Mouse (Mus musculus) testis, adult 2 months (tissue): Measurements from ENCODE around the gene Tmco5b. TPM values are rescaled to one million over a fixed set of nuclear protein-coding genes. Genes with fewer than 3 reads are reported as not detected.

Experiments
- H3K27ac ChIP-seq: fragments of 200-500 bp; 2 replicates; pipeline ENCODE4 v1.5.1; 2012; ENCODE audit warnings: low read depth, low read length; ENCODE audit not compliant: control insufficient read depth, insufficient read depth
- H3K27me3 ChIP-seq: fragments of 200-500 bp; 2 replicates; pipeline ENCODE4 v1.6.1; 2012; ENCODE audit warnings: mild to moderate bottlenecking, low read length, moderate library complexity; ENCODE audit not compliant: control insufficient read depth, insufficient read depth
- H3K36me3 ChIP-seq: fragments of 200-500 bp; 2 replicates; pipeline ENCODE4 v1.6.1; 2012; ENCODE audit warnings: mild to moderate bottlenecking, low read length; ENCODE audit not compliant: control insufficient read depth, insufficient read depth
- H3K4me1 ChIP-seq: fragments of 200-500 bp; 2 replicates; pipeline ENCODE4 v1.6.1; 2012; ENCODE audit warnings: low read length; ENCODE audit not compliant: control insufficient read depth, insufficient read depth
- H3K4me3 ChIP-seq: fragments of 200-500 bp; 2 replicates; pipeline ENCODE4 v1.5.1; 2012; ENCODE audit warnings: low read depth, mild to moderate bottlenecking, low read length, moderate library complexity, mixed read lengths; ENCODE audit not compliant: control insufficient read depth
- CTCF ChIP-seq: fragments of 200-500 bp; IDR thresholded peaks from 2 replicates; pipeline ENCODE4 v1.5.1; 2012; ENCODE audit warnings: low read depth, mild to moderate bottlenecking, inconsistent platforms, low read length, moderate library complexity; ENCODE audit not compliant: control insufficient read depth, insufficient read depth, insufficient replicate concordance
- POLR2A ChIP-seq: fragments of 200-500 bp; IDR thresholded peaks from 2 replicates; pipeline ENCODE4 v1.6.1; 2012; ENCODE audit warnings: low read depth, mild to moderate bottlenecking, inconsistent platforms, low read length, moderate library complexity; ENCODE audit not compliant: control insufficient read depth
- polyA plus RNA-seq: library from polyadenylated mRNA; depleted of rRNA; stranded (reverse); fragments of >200 nt; gene quantifications from 2 replicates; pipeline ENCODE4 v1.2.3, GENCODE M21; 2012; rRNA removed

The Tmco5b gene
- polyA plus RNA-seq, 1 experiment = 17.2 TPM

GRCm38 (mm10) chr2:113323016-113323415, 37.5 kb downstream of the Tmco5b start:
- H3K36me3 ChIP-seq = no peaks in the 10 kb centered on the region
- no peak overlapping the region for H3K4me3 ChIP-seq
- H3K27me3 ChIP-seq = no peaks in the 10 kb centered on the region
- peaks cover 4% of the 10 kb centered on the region for H3K4me1 ChIP-seq
- no peak overlapping the region for H3K27ac ChIP-seq
- TF ChIP-seq CTCF (no peak), POLR2A (no peak)

- no peak for TF ChIP-seq POLR2A
- TF ChIP-seq CTCF = no peak
- Histone ChIP-seq H3K36me3 (no peaks in the 10 kb centered on the region), H3K4me3 (no peak overlapping the region), H3K4me1 (no peaks in the 10 kb centered on the region), H3K27me3 (no peaks in the 10 kb centered on the region), H3K27ac (no peak overlapping the region)
Measured at GRCm38 (mm10) chr2:113333799-113334541, 48.4 kb downstream of the Tmco5b start.

DNA sequence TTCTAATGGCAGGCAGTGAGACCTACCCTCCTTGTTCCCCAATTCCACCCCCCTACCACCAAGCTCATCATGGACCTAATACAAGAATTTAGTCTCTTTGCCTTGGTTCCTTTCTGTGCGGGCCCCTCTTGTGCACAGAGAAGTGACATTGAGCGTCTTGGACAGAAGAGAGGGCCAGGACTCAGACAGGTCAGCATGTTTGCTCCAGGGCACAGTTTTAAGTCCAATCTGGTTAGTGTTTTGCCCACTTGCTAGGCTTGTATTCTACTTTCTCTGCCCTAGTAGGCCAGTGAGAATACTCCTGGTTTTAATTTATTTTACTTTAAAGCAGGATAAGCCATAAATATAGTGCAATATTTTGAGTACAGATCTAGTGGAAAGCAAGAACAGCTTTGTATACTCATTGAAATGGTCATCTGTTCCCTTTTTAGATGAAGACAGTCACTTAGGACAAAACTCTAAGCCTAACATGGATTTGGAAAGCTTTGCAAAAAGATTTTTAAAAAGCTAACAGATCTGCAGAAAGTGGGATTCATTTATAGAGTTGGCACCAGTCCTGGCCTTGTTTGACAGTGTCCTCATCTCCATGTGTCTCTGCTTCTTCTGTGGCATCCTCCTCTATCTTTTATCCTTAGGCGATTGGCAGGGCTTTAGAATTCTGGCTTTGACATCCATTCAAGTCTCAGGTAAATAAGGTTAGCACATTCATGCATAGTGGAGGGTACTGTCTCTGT, 50.2 kb downstream of the Tmco5b start:
- TF ChIP-seq CTCF (no peak), POLR2A (no peak)
- no peaks in the 10 kb centered on the region for H3K27me3 ChIP-seq

GRCm38 (mm10) chr2:113344536-113344935, 59.0 kb downstream of the Tmco5b start:
- TF ChIP-seq POLR2A (no peak), CTCF (no peak)

More for the DNA sequence above, 50.2 kb downstream of the Tmco5b start:
- H3K4me1 ChIP-seq = no peaks in the 10 kb centered on the region
- no peak overlapping the region for H3K27ac ChIP-seq
- no peak overlapping the region for H3K4me3 ChIP-seq
- no peaks in the 10 kb centered on the region for H3K36me3 ChIP-seq

More at GRCm38 (mm10) chr2:113344536-113344935, 59.0 kb downstream of the Tmco5b start:
- no peaks in the 10 kb centered on the region for H3K4me1 ChIP-seq
- H3K36me3 ChIP-seq = no peaks in the 10 kb centered on the region
- H3K4me3 ChIP-seq = no peak overlapping the region
- no peaks in the 10 kb centered on the region for H3K27me3 ChIP-seq
- no peak overlapping the region for H3K27ac ChIP-seq

Other genes starting within 250 kb of the Tmco5b start
- 2.2 and 2.6 TPM in 2 replicates for gene Ryr3, start 68.6 kb upstream of the Tmco5b start, polyA plus RNA-seq
- gene Fmn1, start 42.0 kb downstream of the Tmco5b start, polyA plus RNA-seq = 188 and 200 TPM in 2 replicates